Mouse (Mus musculus) C2C12 (cell line): ENCODE data around the gene Ppp2r2c. TPM values are rescaled to one million over a fixed set of nuclear protein-coding genes. Genes with fewer than 3 reads are reported as not detected.

ENCODE experiments used
- H3K27me3 ChIP-seq: one replicate; pipeline ENCODE4 v1.6.1; 2011; ENCODE audit not compliant: control insufficient read depth, insufficient read depth, insufficient read length
- H3K36me3 ChIP-seq: one replicate; pipeline ENCODE4 v1.6.1; 2011; ENCODE audit not compliant: control insufficient read depth, insufficient read depth
- H3K4me3 ChIP-seq: one replicate; pipeline ENCODE4 v1.5.1; 2011; ENCODE audit warnings: mild to moderate bottlenecking, control low read depth; ENCODE audit not compliant: poor library complexity, insufficient read depth, severe bottlenecking
- H3K79me2 ChIP-seq: one replicate; pipeline ENCODE4 v1.6.1; 2011; ENCODE audit not compliant: control insufficient read depth, insufficient read depth
- H3K79me3 ChIP-seq: one replicate; pipeline ENCODE4 v1.6.1; 2011; ENCODE audit warnings: low read depth, control low read depth
- H3ac ChIP-seq: one replicate; pipeline ENCODE3; 2011; ENCODE audit warnings: low read depth; ENCODE audit not compliant: control insufficient read depth, insufficient read length
- CEBPB ChIP-seq: IDR thresholded peaks from one replicate; pipeline ENCODE4 v1.6.1; 2011; ENCODE audit warnings: low read depth, mild to moderate bottlenecking, control low read depth, moderate library complexity
- CTCF ChIP-seq: IDR thresholded peaks from one replicate; pipeline ENCODE4 v1.5.1; 2011; ENCODE audit not compliant: control insufficient read depth, insufficient read depth, insufficient read length
- FOSL1 ChIP-seq: IDR thresholded peaks from one replicate; pipeline ENCODE4 v1.8.0; 2011; ENCODE audit warnings: mild to moderate bottlenecking, low read length; ENCODE audit not compliant: poor library complexity, insufficient read depth, severe bottlenecking
- MAX ChIP-seq: IDR thresholded peaks from one replicate; pipeline ENCODE4 v1.6.1; 2011; ENCODE audit warnings: mild to moderate bottlenecking, control low read depth
- MYOD1 ChIP-seq: IDR thresholded peaks from one replicate; pipeline ENCODE4 v1.6.1; 2011; ENCODE audit warnings: low read depth; ENCODE audit not compliant: control insufficient read depth, insufficient read length
- MYOG ChIP-seq: IDR thresholded peaks from one replicate; pipeline ENCODE4 v1.6.1; 2011; ENCODE audit not compliant: control insufficient read depth, insufficient read length; ENCODE audit errors: extremely low read depth
- USF1 ChIP-seq: IDR thresholded peaks from one replicate; pipeline ENCODE4 v1.6.1; 2011; ENCODE audit warnings: low read depth, mild to moderate bottlenecking, control low read depth, moderate library complexity
- polyA plus RNA-seq: library from polyadenylated mRNA; unstranded; fragments of >200 nt; fragmentation: generic; extraction: Trizol; gene quantifications from one replicate; pipeline ENCODE4 v1.2.1, GENCODE M21; 2012; ENCODE audit warnings: missing spikeins

Gene Ppp2r2c
- polyA plus RNA-seq, 1 experiment = not detected

- TF ChIP-seq USF1 = no peak
- no peak for TF ChIP-seq MYOG
- no peak for TF ChIP-seq CEBPB
- H3K27me3 ChIP-seq = no peaks in the 10 kb centered on the region
- H3K36me3 ChIP-seq = no peaks in the 10 kb centered on the region
- no peaks in the 10 kb centered on the region for H3K79me2 ChIP-seq
- no peak overlapping the region for H3K4me3 ChIP-seq
- no peak overlapping the region for H3ac ChIP-seq
- no peaks in the 10 kb centered on the region for H3K79me3 ChIP-seq
These were observed 109.5 kb downstream of the Ppp2r2c start for GRCm38 (mm10) chr5:36977809-36978208.

GRCm38 (mm10) chr5:36979001-36979400, 110.7 kb downstream of the Ppp2r2c start:
- Histone ChIP-seq H3ac (no peak overlapping the region), H3K79me3 (no peaks in the 10 kb centered on the region)
- TF ChIP-seq CEBPB (no peak), MYOG (no peak), USF1 (no peak), CTCF (no peak), FOSL1 (no peak), MAX (no peak), MYOD1 (no peak)

GRCm38 (mm10) chr5:36979631-36980030, 111.3 kb downstream of the Ppp2r2c start:
- no peak for TF ChIP-seq FOSL1
- TF ChIP-seq CTCF = no peak
- no peak for TF ChIP-seq MAX
- TF ChIP-seq MYOG = no peak
- no peak for TF ChIP-seq USF1
- TF ChIP-seq MYOD1 = no peak
- TF ChIP-seq CEBPB = no peak
- Histone ChIP-seq H3K36me3 (no peaks in the 10 kb centered on the region), H3ac (no peak overlapping the region), H3K27me3 (no peaks in the 10 kb centered on the region), H3K79me3 (no peaks in the 10 kb centered on the region), H3K79me2 (no peaks in the 10 kb centered on the region), H3K4me3 (no peak overlapping the region)

More at GRCm38 (mm10) chr5:36979001-36979400, 110.7 kb downstream of the Ppp2r2c start:
- Histone ChIP-seq H3K4me3 (no peak overlapping the region), H3K27me3 (no peaks in the 10 kb centered on the region), H3K79me2 (no peaks in the 10 kb centered on the region), H3K36me3 (no peaks in the 10 kb centered on the region)

- Histone ChIP-seq H3K79me2 (no peaks in the 10 kb centered on the region), H3K79me3 (no peaks in the 10 kb centered on the region), H3K36me3 (no peaks in the 10 kb centered on the region), H3ac (no peak overlapping the region), H3K4me3 (no peak overlapping the region), H3K27me3 (no peaks in the 10 kb centered on the region)
- TF ChIP-seq USF1 = no peak
- TF ChIP-seq MYOG = no peak
- TF ChIP-seq MAX = no peak
- TF ChIP-seq FOSL1 = no peak
- TF ChIP-seq CTCF = no peak
- no peak for TF ChIP-seq MYOD1
- no peak for TF ChIP-seq CEBPB
These were observed 114.0 kb downstream of the Ppp2r2c start for GRCm38 (mm10) chr5:36982271-36982670.

- TF ChIP-seq MYOG (no peak), FOSL1 (no peak), USF1 (no peak), CTCF (no peak), MAX (no peak), CEBPB (no peak), MYOD1 (no peak)
- Histone ChIP-seq H3K79me3 (peaks cover 2% of the 10 kb centered on the region), H3ac (no peak overlapping the region), H3K79me2 (no peaks in the 10 kb centered on the region), H3K27me3 (no peaks in the 10 kb centered on the region), H3K36me3 (no peaks in the 10 kb centered on the region), H3K4me3 (no peak overlapping the region)
These were observed 118.3 kb downstream of the Ppp2r2c start for GRCm38 (mm10) chr5:36986617-36987016.

- TF ChIP-seq CTCF (no peak), FOSL1 (no peak), MAX (no peak), MYOG (no peak), USF1 (no peak), MYOD1 (no peak), CEBPB (no peak)
- peaks cover 2% of the 10 kb centered on the region for H3K79me3 ChIP-seq
- H3K79me2 ChIP-seq = no peaks in the 10 kb centered on the region
- H3ac ChIP-seq = peak overlapping the region; percentile 55
- peak overlapping the region; percentile 51 for H3K4me3 ChIP-seq
- no peaks in the 10 kb centered on the region for H3K36me3 ChIP-seq
- no peaks in the 10 kb centered on the region for H3K27me3 ChIP-seq
These were observed 119.9 kb downstream of the Ppp2r2c start for GRCm38 (mm10) chr5:36988124-36988780.
